Mouse (Mus musculus) MEL (cell line): ENCODE measurements around the gene Scarb1. TPM values are rescaled to one million over a fixed set of nuclear protein-coding genes. Genes with fewer than 3 reads are reported as not detected.

Experiments
- DNase-seq: peaks from one replicate; pipeline ENCODE4 v3.0.0; 2011; ENCODE audit warnings: low read depth, low spot score
- H3K27ac ChIP-seq: 2 replicates; pipeline ENCODE4 v1.5.1; 2012; ENCODE audit warnings: low read depth, mild to moderate bottlenecking, control low read depth, low read length, moderate library complexity; ENCODE audit not compliant: control insufficient read depth
- H3K27me3 ChIP-seq, 2 experiments: fragments of 150-350 bp in 1 of 2; sonication (generic) in 1 of 2; 2 replicates each; pipeline ENCODE4 v1.6.1; 2012; ENCODE audit warnings: low read length in 2 of 2, mild to moderate bottlenecking in 2 of 2, improper control_type of control experiment in 1 of 2, moderate library complexity in 1 of 2; ENCODE audit not compliant: insufficient read depth in 2 of 2, control insufficient read depth in 1 of 2
- H3K36me3 ChIP-seq, 2 experiments: 2 replicates each; pipeline ENCODE4 v1.6.1; 2012 to 2014; ENCODE audit warnings: low read length in 2 of 2, improper control_type of control experiment in 1 of 2, inconsistent platforms in 1 of 2, mild to moderate bottlenecking in 1 of 2; ENCODE audit not compliant: insufficient read depth in 2 of 2, control insufficient read depth in 1 of 2
- H3K4me1 ChIP-seq, 2 experiments: fragments of 150-350 bp in 1 of 2; sonication (generic) in 1 of 2; 2 replicates each; pipeline ENCODE4 v1.6.1; 2012; ENCODE audit warnings: low read length in 2 of 2, improper control_type of control experiment in 1 of 2, mild to moderate bottlenecking in 1 of 2; ENCODE audit not compliant: insufficient read depth in 2 of 2, control insufficient read depth in 1 of 2
- H3K4me3 ChIP-seq, 2 experiments: fragments of 150-350 bp in 1 of 2; sonication (generic) in 1 of 2; 2 replicates each; pipeline ENCODE4 v1.5.1; 2012; ENCODE audit warnings: low read depth in 2 of 2, low read length in 2 of 2, mild to moderate bottlenecking in 2 of 2, moderate library complexity in 2 of 2, control low read depth in 1 of 2, improper control_type of control experiment in 1 of 2; ENCODE audit not compliant: control insufficient read depth in 1 of 2, insufficient read depth in 1 of 2
- H3K79me2 ChIP-seq: 2 replicates; pipeline ENCODE4 v1.6.1; 2012; ENCODE audit warnings: mild to moderate bottlenecking, low read length, moderate library complexity; ENCODE audit not compliant: control insufficient read depth, poor library complexity, insufficient read depth
- H3K9ac ChIP-seq: 2 replicates; pipeline ENCODE4 v1.6.1; 2012; ENCODE audit warnings: low read depth, mild to moderate bottlenecking, control low read depth, low read length, moderate library complexity; ENCODE audit not compliant: control insufficient read depth, poor library complexity, severe bottlenecking
- H3K9me3 ChIP-seq: fragments of 150-350 bp; sonication (generic); replicated peaks from 2 replicates; pipeline ENCODE4 v1.6.1; 2012; ENCODE audit warnings: mild to moderate bottlenecking, low read length, improper control_type of control experiment, moderate library complexity; ENCODE audit not compliant: insufficient read depth
- BHLHE40 ChIP-seq: IDR thresholded peaks from 2 replicates; pipeline ENCODE4 v1.6.1; 2012; ENCODE audit warnings: low read depth, mild to moderate bottlenecking, inconsistent platforms, low read length, improper control_type of control experiment, borderline replicate concordance
- CHD1 ChIP-seq: IDR thresholded peaks from 2 replicates; pipeline ENCODE4 v1.6.1; 2012; ENCODE audit warnings: low read depth, mild to moderate bottlenecking, inconsistent platforms, low read length, improper control_type of control experiment
- CHD2 ChIP-seq: IDR thresholded peaks from 2 replicates; pipeline ENCODE4 v1.6.1; 2011; ENCODE audit warnings: low read length, improper control_type of control experiment
- CTCF ChIP-seq, 3 experiments: IDR thresholded peaks in 2 of 3; conservative IDR thresholded peaks in 1 of 3; 2 replicates each; pipeline ENCODE4 v1.5.1; 2011 to 2012; ENCODE audit warnings: low read length in 3 of 3, low read depth in 2 of 3, mild to moderate bottlenecking in 2 of 3, improper control_type of control experiment in 1 of 3, inconsistent platforms in 1 of 3, mixed read lengths in 1 of 3, moderate library complexity in 1 of 3; ENCODE audit not compliant: control insufficient read depth in 1 of 3, insufficient read depth in 1 of 3, poor library complexity in 1 of 3, severe bottlenecking in 1 of 3
- ELF1 ChIP-seq: IDR thresholded peaks from 2 replicates; pipeline ENCODE4 v1.6.1; 2014; ENCODE audit warnings: low read depth, mild to moderate bottlenecking, inconsistent platforms, low read length, improper control_type of control experiment, moderate library complexity
- ETS1 ChIP-seq: IDR thresholded peaks from 2 replicates; pipeline ENCODE4 v1.6.1; 2012; ENCODE audit warnings: low read depth, mild to moderate bottlenecking, inconsistent platforms, low read length, improper control_type of control experiment, moderate library complexity
- GABPA ChIP-seq: IDR thresholded peaks from 2 replicates; pipeline ENCODE4 v1.6.1; 2012; ENCODE audit warnings: low read depth, mild to moderate bottlenecking, inconsistent platforms, low read length, improper control_type of control experiment, moderate library complexity
- JUND ChIP-seq: IDR thresholded peaks from 2 replicates; pipeline ENCODE4 v1.6.1; 2011; ENCODE audit warnings: low read depth, mild to moderate bottlenecking, improper control_type of control experiment, low read length
- KAT2A ChIP-seq: conservative IDR thresholded peaks from 2 replicates; pipeline ENCODE4 v1.6.1; 2012; ENCODE audit warnings: low read depth, low read length, improper control_type of control experiment, inconsistent platforms
- MAX ChIP-seq: IDR thresholded peaks from 2 replicates; pipeline ENCODE4 v1.6.1; 2011; ENCODE audit warnings: low read length, improper control_type of control experiment
- MAZ ChIP-seq: IDR thresholded peaks from 2 replicates; pipeline ENCODE4 v1.6.1; 2012; ENCODE audit warnings: low read depth, mild to moderate bottlenecking, inconsistent platforms, low read length, improper control_type of control experiment
- MEF2A ChIP-seq: IDR thresholded peaks from 2 replicates; pipeline ENCODE4 v1.6.1; 2014; ENCODE audit warnings: low read depth, mild to moderate bottlenecking, inconsistent platforms, low read length, improper control_type of control experiment; ENCODE audit not compliant: poor library complexity, insufficient replicate concordance, severe bottlenecking; ENCODE audit errors: extremely low read depth
- NELFE ChIP-seq: IDR thresholded peaks from 2 replicates; pipeline ENCODE4 v1.6.1; 2011; ENCODE audit warnings: low read depth, low read length, improper control_type of control experiment
- POLR2A ChIP-seq, 2 experiments: IDR thresholded peaks; 2 replicates each; pipeline ENCODE4 v1.6.1; 2011 to 2012; ENCODE audit warnings: low read length in 2 of 2, mild to moderate bottlenecking in 2 of 2, control low read depth in 1 of 2, improper control_type of control experiment in 1 of 2, low read depth in 1 of 2, moderate library complexity in 1 of 2; ENCODE audit not compliant: control insufficient read depth in 1 of 2, insufficient read depth in 1 of 2, poor library complexity in 1 of 2
- POLR2AphosphoS5 ChIP-seq: IDR thresholded peaks from 2 replicates; pipeline ENCODE4 v1.6.1; 2012; ENCODE audit warnings: low read depth, borderline replicate concordance, mild to moderate bottlenecking, inconsistent platforms, low read length, moderate library complexity, mixed read lengths
- RAD21 ChIP-seq: IDR thresholded peaks from 2 replicates; pipeline ENCODE4 v1.6.1; 2011; ENCODE audit warnings: mild to moderate bottlenecking, low read depth, low read length, improper control_type of control experiment
- SIN3A ChIP-seq: IDR thresholded peaks from 2 replicates; pipeline ENCODE4 v1.6.1; 2012; ENCODE audit warnings: low read length, improper control_type of control experiment, inconsistent platforms
- TAL1 ChIP-seq: IDR thresholded peaks from 2 replicates; pipeline ENCODE4 v1.6.1; 2012; ENCODE audit warnings: mild to moderate bottlenecking, inconsistent platforms, low read length, moderate library complexity, mixed read lengths
- TCF12 ChIP-seq: IDR thresholded peaks from 2 replicates; pipeline ENCODE4 v1.6.1; 2014; ENCODE audit warnings: low read depth, mild to moderate bottlenecking, inconsistent platforms, low read length, improper control_type of control experiment, moderate library complexity
- ZC3H11A ChIP-seq: IDR thresholded peaks from 2 replicates; pipeline ENCODE4 v1.6.1; 2012; ENCODE audit warnings: low read depth, mild to moderate bottlenecking, inconsistent platforms, low read length, improper control_type of control experiment
- ZKSCAN1 ChIP-seq: IDR thresholded peaks from 2 replicates; pipeline ENCODE4 v1.6.1; 2012; ENCODE audit warnings: low read depth, mild to moderate bottlenecking, inconsistent platforms, low read length, improper control_type of control experiment, moderate library complexity
- ZMIZ1 ChIP-seq: IDR thresholded peaks from 2 replicates; pipeline ENCODE4 v1.6.1; 2012; ENCODE audit warnings: low read depth, mild to moderate bottlenecking, inconsistent platforms, low read length, improper control_type of control experiment, moderate library complexity
- polyA plus RNA-seq, 2 experiments: library from polyadenylated mRNA; stranded (reverse) in 1 of 2; unstranded in 1 of 2; fragments of >175 nt in 1 of 2; fragments of >200 nt in 1 of 2; gene quantifications; 2 replicates each; pipeline versions ENCODE4 v1.2.1 to v1.2.4; 2012; ENCODE audit warnings: low replicate concordance in 2 of 2, low read depth in 1 of 2; ENCODE audit not compliant: insufficient read length in 2 of 2, insufficient read depth in 1 of 2, missing spikeins in 1 of 2
- total RNA-seq: library from RNA; depleted of rRNA; stranded (reverse); fragments of 300-350 nt; gene quantifications from 2 replicates; pipeline ENCODE4 v1.2.3, GENCODE M21; 2012

The Scarb1 gene
- total and polyA plus RNA-seq, 3 experiments = 53.1 to 98.3 TPM; not detected in 1

GRCm38 (mm10) chr5:125309193-125309592 lies 31.7 kb downstream of the Scarb1 start:
- no peaks in the 10 kb centered on the region for H3K27me3 ChIP-seq
- no peak for DNase-seq
- TF ChIP-seq MAX = no peak
- TF ChIP-seq ETS1 = no peak
- TF ChIP-seq POLR2AphosphoS5 = no peak
- no peak for TF ChIP-seq ELF1
- TF ChIP-seq BHLHE40 = no peak
- TF ChIP-seq GABPA = no peak
- no peaks in the 10 kb centered on the region; a peak in 3 of 4 replicates for H3K36me3 ChIP-seq
- peaks cover 2% of the 10 kb centered on the region; the same call in 1 of the 2 replicates for H3K79me2 ChIP-seq
- H3K4me1 ChIP-seq = no peaks in the 10 kb centered on the region; a peak in 1 of 4 replicates
- no peak overlapping the region for H3K9ac ChIP-seq
- H3K9me3 ChIP-seq = no peaks in the 10 kb centered on the region
- H3K27ac ChIP-seq = no peak overlapping the region
- H3K4me3 ChIP-seq = no peak overlapping the region

GRCm38 (mm10) chr5:125306824-125307223 lies 34.1 kb downstream of the Scarb1 start:
- peaks cover 0 to 2% of the 10 kb centered on the region in 2 experiments for H3K36me3 ChIP-seq
- no peak overlapping the region for H3K27ac ChIP-seq
- no peak overlapping the region for H3K9ac ChIP-seq
- H3K9me3 ChIP-seq = no peaks in the 10 kb centered on the region
- no peaks in the 10 kb centered on the region for H3K4me1 ChIP-seq
- TF ChIP-seq SIN3A (no peak), ETS1 (no peak), KAT2A (no peak), TCF12 (no peak), CTCF (IDR thresholded peaks at IDR 0.05 in 2 of 3, conservative IDR thresholded peaks at IDR 0.05 in 1 of 3; ENCODE audit: control insufficient read depth in 1 of 3, insufficient read depth in 1 of 3, low read depth in 2 of 3, low read length in 3 of 3, poor library complexity in 1 of 3, severe bottlenecking in 1 of 3) (no peak), ELF1 (no peak)
- no peak for DNase-seq
- H3K27me3 ChIP-seq = no peaks in the 10 kb centered on the region
- H3K79me2 ChIP-seq = no peaks in the 10 kb centered on the region; the same call in 1 of the 2 replicates
- H3K4me3 ChIP-seq = no peak overlapping the region

- H3K4me1 ChIP-seq = no peaks in the 10 kb centered on the region
- no peak overlapping the region for H3K27ac ChIP-seq
- no peak overlapping the region for H3K4me3 ChIP-seq
- no peak overlapping the region for H3K9ac ChIP-seq
- no peaks in the 10 kb centered on the region for H3K9me3 ChIP-seq
- DNase-seq = no peak
- no peaks in the 10 kb centered on the region; the same call in 1 of the 2 replicates for H3K79me2 ChIP-seq
- TF ChIP-seq POLR2AphosphoS5 (no peak), MEF2A (no peak), ELF1 (no peak), NELFE (no peak), POLR2A (IDR thresholded peaks at IDR 0.05; ENCODE audit: control insufficient read depth in 1 of 2, insufficient read depth in 1 of 2, low read depth in 1 of 2, low read length in 2 of 2, poor library complexity in 1 of 2) (no peak), ZMIZ1 (no peak), RAD21 (no peak), CHD1 (no peak), TAL1 (no peak), TCF12 (no peak), MAX (no peak), ZC3H11A (no peak), ZKSCAN1 (no peak), CHD2 (no peak), MAZ (no peak), JUND (no peak)
- TF ChIP-seq, all 39 proteins: peak for 0
- Histone ChIP-seq H3K36me3 (peaks cover 0 to 5% of the 10 kb centered on the region in 2 experiments), H3K27me3 (no peaks in the 10 kb centered on the region)
Observed at GRCm38 (mm10) chr5:125306372-125306771, 34.5 kb downstream of the Scarb1 start.
